8 mouse cellular contexts compared by ENCODE assay signal in genomic region chr15:100729281-100729985, GRCm38 (mm10). TPM values are rescaled to one million over a fixed set of nuclear protein-coding genes. Genes with fewer than 3 reads are reported as not detected.
DNase-seq lines count a peak whose midpoint lies in the region; ATAC-seq lines count a peak whose summit lies in the region.

Galnt6 (minus strand) TSS chr15:100729376.

- no peaks in the 10 kb centered on the region for H3K36me3 ChIP-seq in forebrain, embryonic 12.5 days (replicated peaks)
- H3K36me3 ChIP-seq in limb, embryonic 11.5 days (ENCODE audit: control insufficient read depth, insufficient read depth, low read length), result no peaks in the 10 kb centered on the region
- H3K36me3 ChIP-seq in midbrain, embryonic 11.5 days (ENCODE audit: control insufficient read depth, insufficient read depth, low read length), result no peaks in the 10 kb centered on the region
- H3K36me3 ChIP-seq in stomach, embryonic 14.5 days (ENCODE audit: control insufficient read depth, insufficient read depth, low read length), result no peaks in the 10 kb centered on the region

- ATAC-seq in forebrain, embryonic 12.5 days (ENCODE audit: low FRiP score), result no peak
- no peak for ATAC-seq in limb, embryonic 11.5 days (ENCODE audit: insufficient number of reproducible peaks, low FRiP score, low TSS enrichment, low read depth)
- ATAC-seq in midbrain, embryonic 11.5 days (ENCODE audit: low FRiP score), result 0 out of 2 replicates have a peak, but pooled peaks have one; percentile 52
- 0 out of 2 replicates have a peak, but pooled peaks have one; percentile 34 for ATAC-seq in stomach, embryonic 14.5 days (ENCODE audit: insufficient number of reproducible peaks, insufficient read depth, low FRiP score, low read depth)

- peaks cover 11% of the 10 kb centered on the region for H3K4me1 ChIP-seq in forebrain, embryonic 12.5 days
- 0 out of 2 replicates have a peak, but pooled peaks cover 2% of the 10 kb centered on the region for H3K4me1 ChIP-seq in limb, embryonic 11.5 days (ENCODE audit: control insufficient read depth, insufficient read depth, low read length)
- peaks cover 9% of the 10 kb centered on the region for H3K4me1 ChIP-seq in midbrain, embryonic 11.5 days (ENCODE audit: control insufficient read depth, insufficient read depth, low read length)
- H3K4me1 ChIP-seq in stomach, embryonic 14.5 days (ENCODE audit: control insufficient read depth, insufficient read depth, low read length), result peaks cover 6% of the 10 kb centered on the region; the same call in 1 of the 2 replicates

- DNase-seq in gastrocnemius, postnatal 14 days, result peak; percentile 34
- no peak for DNase-seq in gastrocnemius, adult 8-10 months (ENCODE audit: low spot score in 2 of 2)
- peak; percentile 49 for DNase-seq in R1 (ENCODE audit: low read depth, low spot score)
- peak; percentile 54 for DNase-seq in limb, embryonic 11.5 days (ENCODE audit: low spot score)
- peak; percentile 93 for DNase-seq in midbrain, embryonic 11.5 days (ENCODE audit: low spot score, missing footprints)
- no peak for DNase-seq in ovary, adult 18-20 months (ENCODE audit: low spot score)

- peaks cover 54% of the 10 kb centered on the region for H3K27me3 ChIP-seq in forebrain, embryonic 12.5 days
- peaks cover 38% of the 10 kb centered on the region for H3K27me3 ChIP-seq in limb, embryonic 11.5 days (ENCODE audit: control insufficient read depth, insufficient read depth, low read length)
- peaks cover 36% of the 10 kb centered on the region for H3K27me3 ChIP-seq in midbrain, embryonic 11.5 days (ENCODE audit: control insufficient read depth, insufficient read depth, low read length)
- peaks cover 24% of the 10 kb centered on the region for H3K27me3 ChIP-seq in stomach, embryonic 14.5 days (ENCODE audit: control insufficient read depth, insufficient read depth, low read length)

- peak within 1 kb of the TSS; percentile 41 for H3K4me3 ChIP-seq in forebrain, embryonic 12.5 days (replicated peaks)
- H3K4me3 ChIP-seq in limb, embryonic 11.5 days (ENCODE audit: low read depth, low read length), result peak within 1 kb of the TSS; percentile 27
- H3K4me3 ChIP-seq in midbrain, embryonic 11.5 days (ENCODE audit: low read depth, low read length), result peak within 1 kb of the TSS; percentile 34
- H3K4me3 ChIP-seq in stomach, embryonic 14.5 days (ENCODE audit: low read depth, low read length), result peak within 1 kb of the TSS; percentile 33

- H3K9me3 ChIP-seq in forebrain, embryonic 12.5 days, result no peaks in the 10 kb centered on the region
- no peaks in the 10 kb centered on the region for H3K9me3 ChIP-seq in limb, embryonic 11.5 days (ENCODE audit: control insufficient read depth, low read length)
- H3K9me3 ChIP-seq in midbrain, embryonic 11.5 days (ENCODE audit: control insufficient read depth, low read length), result no peaks in the 10 kb centered on the region
- H3K9me3 ChIP-seq in stomach, embryonic 14.5 days (ENCODE audit: control insufficient read depth, low read depth, low read length), result no peaks in the 10 kb centered on the region; the same call in 1 of the 2 replicates

- 5% methylated on average over 48 of the region's 57 CpGs for WGBS in forebrain, embryonic 12.5 days
- 3% methylated on average over 54 of the region's 57 CpGs for WGBS in limb, embryonic 11.5 days
- 5% methylated on average over 57 of the region's 57 CpGs for WGBS in midbrain, embryonic 11.5 days
- WGBS in stomach, embryonic 14.5 days, result 8% methylated on average over 36 of the region's 57 CpGs

- H3K27ac ChIP-seq in forebrain, embryonic 12.5 days, result no peak within 1 kb of the TSS
- H3K27ac ChIP-seq in limb, embryonic 11.5 days (replicated peaks; ENCODE audit: low read depth, low read length), result no peak within 1 kb of the TSS
- H3K27ac ChIP-seq in midbrain, embryonic 11.5 days (ENCODE audit: low read depth, low read length), result no peak within 1 kb of the TSS
- no peak within 1 kb of the TSS for H3K27ac ChIP-seq in stomach, embryonic 14.5 days (ENCODE audit: low read length)

- H3K9ac ChIP-seq in forebrain, embryonic 12.5 days, result peak within 1 kb of the TSS; percentile 40; the same call in 1 of the 2 replicates
- no peak within 1 kb of the TSS for H3K9ac ChIP-seq in limb, embryonic 11.5 days (ENCODE audit: low read length)
- H3K9ac ChIP-seq in midbrain, embryonic 11.5 days (ENCODE audit: low read length), result peak within 1 kb of the TSS; percentile 40
- no peak within 1 kb of the TSS for H3K9ac ChIP-seq in stomach, embryonic 14.5 days (replicated peaks; ENCODE audit: low read depth, low read length)

- peak within 1 kb of the TSS; percentile 65 for H3K4me2 ChIP-seq in forebrain, embryonic 12.5 days
- peak within 1 kb of the TSS; percentile 35 for H3K4me2 ChIP-seq in limb, embryonic 11.5 days (ENCODE audit: low read depth, severe bottlenecking)
- peak within 1 kb of the TSS; percentile 52 for H3K4me2 ChIP-seq in midbrain, embryonic 11.5 days
- peak within 1 kb of the TSS; percentile 55 for H3K4me2 ChIP-seq in stomach, embryonic 14.5 days (replicated peaks; ENCODE audit: low read depth, low read length)

- intact Hi-C loops in gastrocnemius, postnatal 14 days (cut with DNase I; ENCODE audit: low total_unique reads), result no loop called here

RNA-seq across cellular contexts. Expression of gene Galnt6, which starts in this region (rescaled TPM):
- total RNA-seq in gastrocnemius, postnatal 14 days (2021), result under 1 TPM; 0.18 to 0.33 TPM
- under 1 TPM in 1 of 4 experiments, not detected in 3; 0.07 TPM for total RNA-seq in gastrocnemius, adult 8-10 months (2022)
- polyA plus RNA-seq in forebrain, embryonic 12.5 days (2016; fragmentation: Nextera tagmentation; extraction: Ambion mirVana), result 0.05 TPM in 1 of 2 replicates, not detected in the other
- 0.04 and 0.07 TPM in 2 replicates for polyA plus RNA-seq in limb, embryonic 11.5 days (2014; fragmentation: Nextera tagmentation; extraction: Ambion mirVana)
- polyA plus RNA-seq in midbrain, embryonic 11.5 days (2014; fragmentation: Nextera tagmentation; extraction: Ambion mirVana), result 0.04 TPM in 1 of 2 replicates, not detected in the other
- 3.0 and 3.3 TPM in 2 replicates for polyA plus RNA-seq in stomach, embryonic 14.5 days (2014; fragmentation: Nextera tagmentation; extraction: Ambion mirVana)

Comparison
In these comparisons a context has a peak if more than half of its experiments do, and no peak if none do; other contexts are left out.
1. Peak in DNase-seq in gastrocnemius, postnatal 14 days; RNA of the gene not detected or under 1 TPM.
2. Peak in DNase-seq, H3K4me3 ChIP-seq and H3K4me2 ChIP-seq in limb, embryonic 11.5 days; RNA of the gene not detected or under 1 TPM.
3. Peak in DNase-seq, ATAC-seq, H3K4me3 ChIP-seq, H3K9ac ChIP-seq and H3K4me2 ChIP-seq in midbrain, embryonic 11.5 days; RNA of the gene not detected or under 1 TPM.